ENCODE assay signal across 7 mouse cellular contexts in the genomic region with DNA sequence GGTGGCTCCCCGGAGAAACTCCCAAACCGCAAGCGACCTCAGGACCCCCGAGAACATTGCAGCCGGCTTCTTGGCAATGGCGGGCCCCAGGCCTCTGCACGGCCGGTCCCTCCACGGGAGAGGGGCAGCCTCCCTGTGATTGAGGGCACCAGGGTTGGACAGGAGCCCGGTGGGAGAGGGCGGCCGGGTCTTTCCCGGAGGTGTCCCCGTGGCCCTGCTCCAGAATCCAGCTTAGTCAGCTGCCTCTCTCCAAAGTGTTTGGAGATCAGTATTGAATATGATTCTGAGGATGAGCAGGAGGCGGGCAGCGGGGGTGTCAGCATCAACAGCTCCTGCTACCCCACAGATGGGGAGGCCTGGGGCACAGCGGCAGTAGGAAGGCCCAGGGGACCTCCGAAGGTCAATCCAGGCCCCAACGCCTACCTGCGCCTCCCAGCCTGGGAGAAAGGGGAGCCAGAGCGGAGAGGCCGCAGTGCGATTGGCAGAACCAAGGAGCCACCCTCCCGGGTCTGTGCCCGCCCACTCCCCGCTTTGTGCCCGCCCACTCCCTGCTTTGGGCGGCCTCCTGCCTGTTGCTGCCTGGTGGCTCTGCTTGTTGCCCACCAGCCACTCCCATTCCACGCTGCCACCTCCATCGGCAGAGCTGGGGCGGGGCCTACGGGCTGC. TPM values are rescaled to one million over a fixed set of nuclear protein-coding genes. Genes with fewer than 3 reads are reported as not detected.
DNase-seq lines count a peak whose midpoint lies in the region; ATAC-seq and TF ChIP-seq lines count a peak whose summit lies in the region.

No protein-coding gene starts in this region.

- TF ChIP-seq CTCF in brain, embryonic 14.5 days (IDR thresholded peaks at IDR 0.05; ENCODE audit: borderline replicate concordance, extremely low read depth, insufficient read depth, insufficient read length) = no peak
- no peak for TF ChIP-seq CTCF in intestine, postnatal 0 days (IDR thresholded peaks at IDR 0.05; ENCODE audit: low read depth)

- H3K27ac ChIP-seq in forebrain, embryonic 11.5 days (ENCODE audit: low read depth, low read length) = no peak overlapping the region
- H3K27ac ChIP-seq in intestine, postnatal 0 days (ENCODE audit: low read depth, low read length) = no peak overlapping the region
- no peak overlapping the region for H3K27ac ChIP-seq in limb, embryonic 12.5 days
- no peak overlapping the region for H3K27ac ChIP-seq in midbrain, embryonic 11.5 days (ENCODE audit: low read depth, low read length)
- no peak overlapping the region for H3K27ac ChIP-seq in stomach, embryonic 15.5 days

- peaks cover 5% of the 10 kb centered on the region; the same call in 1 of the 2 replicates for H3K4me1 ChIP-seq in forebrain, embryonic 11.5 days (replicated peaks; ENCODE audit: control insufficient read depth, insufficient read depth, low read length)
- H3K4me1 ChIP-seq in intestine, postnatal 0 days (replicated peaks; ENCODE audit: control insufficient read depth, insufficient read depth, low read length) = peaks cover 4% of the 10 kb centered on the region; the same call in 1 of the 2 replicates
- peaks cover 18% of the 10 kb centered on the region for H3K4me1 ChIP-seq in limb, embryonic 12.5 days (replicated peaks)
- H3K4me1 ChIP-seq in midbrain, embryonic 11.5 days (ENCODE audit: control insufficient read depth, insufficient read depth, low read length) = peaks cover 12% of the 10 kb centered on the region
- H3K4me1 ChIP-seq in stomach, embryonic 15.5 days = peaks cover 16% of the 10 kb centered on the region

- peak overlapping the region; percentile 30 for H3K4me3 ChIP-seq in forebrain, embryonic 11.5 days (ENCODE audit: low read depth, low read length)
- peak overlapping the region; percentile 35 for H3K4me3 ChIP-seq in intestine, postnatal 0 days (ENCODE audit: low read depth, low read length)
- peak overlapping the region; percentile 44 for H3K4me3 ChIP-seq in limb, embryonic 12.5 days (replicated peaks)
- H3K4me3 ChIP-seq in midbrain, embryonic 11.5 days (ENCODE audit: low read depth, low read length) = peak overlapping the region; percentile 24
- H3K4me3 ChIP-seq in stomach, embryonic 15.5 days (replicated peaks) = peak overlapping the region; percentile 44

- H3K4me2 ChIP-seq in forebrain, embryonic 11.5 days (ENCODE audit: low read depth, low read length, severe bottlenecking) = peak overlapping the region; percentile 68
- H3K4me2 ChIP-seq in intestine, postnatal 0 days (replicated peaks; ENCODE audit: low read depth) = peak overlapping the region; percentile 71
- peak overlapping the region; percentile 82 for H3K4me2 ChIP-seq in limb, embryonic 12.5 days
- H3K4me2 ChIP-seq in midbrain, embryonic 11.5 days = peak overlapping the region; percentile 66
- H3K4me2 ChIP-seq in stomach, embryonic 15.5 days = peak overlapping the region; percentile 87

- H3K9ac ChIP-seq in forebrain, embryonic 11.5 days (ENCODE audit: low read length) = peak overlapping the region; percentile 55; the same call in 1 of the 2 replicates
- H3K9ac ChIP-seq in intestine, postnatal 0 days (ENCODE audit: low read depth, low read length) = peak overlapping the region; percentile 55; the same call in 1 of the 2 replicates
- peak overlapping the region; percentile 65 for H3K9ac ChIP-seq in limb, embryonic 12.5 days (replicated peaks)
- H3K9ac ChIP-seq in midbrain, embryonic 11.5 days (ENCODE audit: low read length) = peak overlapping the region; percentile 63
- H3K9ac ChIP-seq in stomach, embryonic 15.5 days = peak overlapping the region; percentile 46; the same call in 1 of the 2 replicates

- DNase-seq in Muller cell, postnatal 12 days (ENCODE audit: inconsistent ontology term) = peak; percentile 84
- peak; percentile 74 for DNase-seq in brain, embryonic 14.5 days (ENCODE audit: low read depth)
- peak; percentile 87 for DNase-seq in forebrain, embryonic 11.5 days (ENCODE audit: low spot score)
- peak; percentile 95 for DNase-seq in midbrain, embryonic 11.5 days (ENCODE audit: low spot score, missing footprints)

- TF ChIP-seq POLR2A in brain, embryonic 14.5 days (IDR thresholded peaks at IDR 0.05; ENCODE audit: borderline replicate concordance, extremely low read depth, insufficient read depth, insufficient read length, poor library complexity, severe bottlenecking) = no peak

- H3K27me3 ChIP-seq in forebrain, embryonic 11.5 days (ENCODE audit: control insufficient read depth, insufficient read depth, low read length) = peaks cover 2% of the 10 kb centered on the region; the same call in 1 of the 2 replicates
- no peaks in the 10 kb centered on the region; the same call in 1 of the 2 replicates for H3K27me3 ChIP-seq in intestine, postnatal 0 days (replicated peaks; ENCODE audit: control insufficient read depth, insufficient read depth, low read length)
- H3K27me3 ChIP-seq in limb, embryonic 12.5 days = peaks cover 18% of the 10 kb centered on the region; the same call in 1 of the 2 replicates
- H3K27me3 ChIP-seq in midbrain, embryonic 11.5 days (ENCODE audit: control insufficient read depth, insufficient read depth, low read length) = no peaks in the 10 kb centered on the region; the same call in none of the 2 replicates
- no peaks in the 10 kb centered on the region for H3K27me3 ChIP-seq in stomach, embryonic 15.5 days (replicated peaks)

- ATAC-seq in forebrain, embryonic 11.5 days (replicated peaks; ENCODE audit: low FRiP score) = peak; percentile 83
- peak; percentile 71 for ATAC-seq in intestine, postnatal 0 days
- peak; percentile 80 for ATAC-seq in limb, embryonic 12.5 days (ENCODE audit: insufficient number of reproducible peaks, insufficient read depth, low FRiP score, low TSS enrichment, low read depth)
- ATAC-seq in midbrain, embryonic 11.5 days (ENCODE audit: low FRiP score) = peak; percentile 86
- peak; percentile 86 for ATAC-seq in stomach, embryonic 15.5 days (ENCODE audit: insufficient read depth, low FRiP score, low read depth)

- H3K9me3 ChIP-seq in forebrain, embryonic 11.5 days (ENCODE audit: control insufficient read depth, low read length) = no peaks in the 10 kb centered on the region
- H3K9me3 ChIP-seq in intestine, postnatal 0 days (ENCODE audit: control insufficient read depth) = no peaks in the 10 kb centered on the region
- no peaks in the 10 kb centered on the region for H3K9me3 ChIP-seq in limb, embryonic 12.5 days
- no peaks in the 10 kb centered on the region for H3K9me3 ChIP-seq in midbrain, embryonic 11.5 days (ENCODE audit: control insufficient read depth, low read length)
- H3K9me3 ChIP-seq in stomach, embryonic 15.5 days = no peaks in the 10 kb centered on the region

- H3K36me3 ChIP-seq in forebrain, embryonic 11.5 days (ENCODE audit: control insufficient read depth, insufficient read depth, low read length) = no peaks in the 10 kb centered on the region
- H3K36me3 ChIP-seq in intestine, postnatal 0 days (ENCODE audit: control insufficient read depth, insufficient read depth) = no peaks in the 10 kb centered on the region
- H3K36me3 ChIP-seq in limb, embryonic 12.5 days = no peaks in the 10 kb centered on the region
- H3K36me3 ChIP-seq in midbrain, embryonic 11.5 days (ENCODE audit: control insufficient read depth, insufficient read depth, low read length) = no peaks in the 10 kb centered on the region
- no peaks in the 10 kb centered on the region for H3K36me3 ChIP-seq in stomach, embryonic 15.5 days

- 9% methylated on average over 29 of the region's 32 CpGs for WGBS in forebrain, embryonic 11.5 days
- WGBS in intestine, postnatal 0 days = 10% methylated on average over 31 of the region's 32 CpGs
- 8% methylated on average over 30 of the region's 32 CpGs for WGBS in limb, embryonic 12.5 days
- 8% methylated on average over 28 of the region's 32 CpGs for WGBS in midbrain, embryonic 11.5 days
- whole genome bisulfite sequencing in stomach, embryonic 15.5 days = 6% methylated on average over 32 of the region's 32 CpGs

RNA-seq across cellular contexts. Expression of a gene that starts 15.1 kb away (rescaled TPM):
- 0.28 and 0.51 TPM in 2 replicates for polyA plus RNA-seq in brain, embryonic 14.5 days (2012; rRNA removed)
- 3.6 and 3.9 TPM in 2 replicates for polyA plus RNA-seq in forebrain, embryonic 11.5 days (2014; fragmentation: Nextera tagmentation; extraction: Ambion mirVana)
- 0.12 and 0.27 TPM in 2 replicates for polyA plus RNA-seq in intestine, postnatal 0 days (2015; fragmentation: Nextera tagmentation; extraction: Ambion mirVana)
- 1.7 and 2.6 TPM in 2 replicates for polyA plus RNA-seq in limb, embryonic 12.5 days (2016; fragmentation: Nextera tagmentation; extraction: Ambion mirVana)
- polyA plus RNA-seq in midbrain, embryonic 11.5 days (2014; fragmentation: Nextera tagmentation; extraction: Ambion mirVana) = 2.6 and 2.9 TPM in 2 replicates
- 11.1 and 23.1 TPM in 2 replicates for polyA plus RNA-seq in stomach, embryonic 15.5 days (2015; fragmentation: Nextera tagmentation; extraction: Ambion mirVana)

RNA-seq across cellular contexts. Expression of a gene that starts 17.9 kb away (rescaled TPM):
- 150 and 168 TPM in 2 replicates for polyA plus RNA-seq in brain, embryonic 14.5 days (2012; rRNA removed)
- 18.8 and 19.9 TPM in 2 replicates for polyA plus RNA-seq in forebrain, embryonic 11.5 days (2014; fragmentation: Nextera tagmentation; extraction: Ambion mirVana)
- 0.33 and 0.61 TPM in 2 replicates for polyA plus RNA-seq in intestine, postnatal 0 days (2015; fragmentation: Nextera tagmentation; extraction: Ambion mirVana)
- 5.7 and 5.9 TPM in 2 replicates for polyA plus RNA-seq in limb, embryonic 12.5 days (2016; fragmentation: Nextera tagmentation; extraction: Ambion mirVana)
- 7.0 and 9.0 TPM in 2 replicates for polyA plus RNA-seq in midbrain, embryonic 11.5 days (2014; fragmentation: Nextera tagmentation; extraction: Ambion mirVana)
- polyA plus RNA-seq in stomach, embryonic 15.5 days (2015; fragmentation: Nextera tagmentation; extraction: Ambion mirVana) = 2.0 and 2.8 TPM in 2 replicates

RNA-seq across cellular contexts. Expression of a gene that starts 40.9 kb away (rescaled TPM):
- polyA plus RNA-seq in brain, embryonic 14.5 days (2012; rRNA removed) = 118 and 147 TPM in 2 replicates
- polyA plus RNA-seq in forebrain, embryonic 11.5 days (2014; fragmentation: Nextera tagmentation; extraction: Ambion mirVana) = 132 and 133 TPM in 2 replicates
- polyA plus RNA-seq in intestine, postnatal 0 days (2015; fragmentation: Nextera tagmentation; extraction: Ambion mirVana) = 79.7 and 87.5 TPM in 2 replicates
- polyA plus RNA-seq in limb, embryonic 12.5 days (2016; fragmentation: Nextera tagmentation; extraction: Ambion mirVana) = 167 TPM in 2 replicates
- polyA plus RNA-seq in midbrain, embryonic 11.5 days (2014; fragmentation: Nextera tagmentation; extraction: Ambion mirVana) = 148 and 163 TPM in 2 replicates
- 118 and 127 TPM in 2 replicates for polyA plus RNA-seq in stomach, embryonic 15.5 days (2015; fragmentation: Nextera tagmentation; extraction: Ambion mirVana)

RNA-seq across cellular contexts. Expression of a gene that starts 49.9 kb away (rescaled TPM):
- 0.33 and 0.63 TPM in 2 replicates for polyA plus RNA-seq in brain, embryonic 14.5 days (2012; rRNA removed)
- 0.28 and 1.0 TPM in 2 replicates for polyA plus RNA-seq in forebrain, embryonic 11.5 days (2014; fragmentation: Nextera tagmentation; extraction: Ambion mirVana)
- 0.22 TPM in 1 of 2 replicates, not detected in the other for polyA plus RNA-seq in intestine, postnatal 0 days (2015; fragmentation: Nextera tagmentation; extraction: Ambion mirVana)
- polyA plus RNA-seq in limb, embryonic 12.5 days (2016; fragmentation: Nextera tagmentation; extraction: Ambion mirVana) = 0.09 TPM in 1 of 2 replicates, not detected in the other
- polyA plus RNA-seq in midbrain, embryonic 11.5 days (2014; fragmentation: Nextera tagmentation; extraction: Ambion mirVana) = 0.27 and 0.57 TPM in 2 replicates
- 0.04 and 0.18 TPM in 2 replicates for polyA plus RNA-seq in stomach, embryonic 15.5 days (2015; fragmentation: Nextera tagmentation; extraction: Ambion mirVana)
